Mouse (Mus musculus) heart, embryonic 10.5 days (tissue): ENCODE measurements at regions not wholly inside any gene's neighbourhood (a gene's known extent, or its start where the extent isn't known, plus 50 kb on each side); places are given as distances from the start of the nearest gene placed in this dataset.

ENCODE experiments used
- DNase-seq: peaks from one replicate; pipeline ENCODE4 v3.0.0-alpha.2; 2017; ENCODE audit warnings: low spot score
- H3K27ac ChIP-seq: fragments of 300-500 bp; sonication (generic); 2 replicates; pipeline ENCODE4 v1.5.1; 2016; ENCODE audit warnings: mild to moderate bottlenecking
- H3K27me3 ChIP-seq: fragments of 300-500 bp; sonication (generic); 2 replicates; pipeline ENCODE4 v1.6.1; 2016; ENCODE audit warnings: mild to moderate bottlenecking; ENCODE audit not compliant: poor library complexity, insufficient read depth, severe bottlenecking
- H3K36me3 ChIP-seq: fragments of 300-500 bp; sonication (generic); 2 replicates; pipeline ENCODE4 v1.6.1; 2016; ENCODE audit warnings: mild to moderate bottlenecking, moderate library complexity
- H3K4me1 ChIP-seq: fragments of 300-500 bp; sonication (generic); 2 replicates; pipeline ENCODE4 v1.6.1; 2016; ENCODE audit warnings: mild to moderate bottlenecking
- H3K4me3 ChIP-seq: fragments of 300-500 bp; sonication (generic); 2 replicates; pipeline ENCODE4 v1.5.1; 2016; ENCODE audit warnings: mild to moderate bottlenecking, moderate library complexity
- H3K9me3 ChIP-seq: fragments of 300-500 bp; sonication (generic); 2 replicates; pipeline ENCODE4 v1.6.1; 2016; ENCODE audit warnings: mild to moderate bottlenecking, moderate library complexity
- WGBS: fragments of 180-500 bp; shearing (Covaris S2); methylation state at CpG from one replicate; pipeline ENCODE4 v1.1.7; 2016; 5-methylcytosine and 5-hydroxymethylcytosine counted together

DNA sequence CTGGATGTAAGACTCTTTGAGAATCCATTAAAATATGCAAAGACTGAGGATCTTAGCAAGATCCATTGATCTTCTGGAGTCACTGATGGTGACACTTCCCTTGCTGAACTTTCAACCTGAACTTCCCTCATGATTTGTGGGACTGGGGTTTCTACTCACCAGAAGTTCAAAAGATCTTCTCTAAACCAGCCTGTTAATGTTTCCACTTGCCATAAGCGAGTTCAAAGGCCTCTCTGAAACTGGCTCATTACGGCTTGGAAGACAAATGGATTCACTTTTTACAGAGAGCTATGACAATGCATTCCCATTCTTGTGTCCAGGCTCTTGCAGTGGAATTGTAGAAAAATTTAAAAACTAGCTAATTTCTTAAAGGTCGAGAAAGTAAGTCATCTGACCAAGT is 102.6 kb downstream of the Plk2 start:
- Histone ChIP-seq H3K27ac (no peak overlapping the region), H3K4me1 (peaks cover 5% of the 10 kb centered on the region), H3K27me3 (no peaks in the 10 kb centered on the region), H3K4me3 (no peak overlapping the region), H3K36me3 (no peaks in the 10 kb centered on the region), H3K9me3 (no peaks in the 10 kb centered on the region)
- WGBS = 87% methylated on average over 3 of the region's 3 CpGs
- no peak for DNase-seq

DNA sequence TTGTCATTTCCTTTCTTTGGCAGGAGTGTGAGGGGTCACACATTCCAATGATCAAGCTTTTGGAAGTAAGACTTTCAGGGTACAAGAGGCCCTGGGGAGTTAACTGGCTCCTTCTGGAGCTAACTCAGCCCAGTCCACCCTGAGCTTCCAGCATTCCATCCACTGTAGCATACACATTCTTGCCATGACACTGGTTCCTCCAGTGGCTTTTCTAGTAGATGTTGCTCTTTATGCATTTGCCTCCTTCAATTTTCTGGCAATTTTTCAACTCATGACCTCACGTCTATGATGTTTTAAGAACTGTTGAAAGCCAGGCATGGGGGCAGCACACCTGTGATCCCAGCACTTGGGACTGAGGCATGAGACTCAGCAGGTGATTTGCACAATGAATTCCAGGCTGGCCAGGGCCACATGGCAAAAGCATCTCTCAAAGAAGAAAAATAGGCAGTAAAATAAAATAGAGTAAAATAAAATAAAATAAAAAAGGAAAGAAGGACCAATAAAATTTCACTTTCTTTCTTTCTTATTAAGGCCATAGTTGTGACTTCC is 113.0 kb downstream of the Plk2 start:
- WGBS = 73% methylated on average over 1 of the region's 1 CpGs
- no peaks in the 10 kb centered on the region for H3K4me1 ChIP-seq
- H3K27me3 ChIP-seq = no peaks in the 10 kb centered on the region
- no peaks in the 10 kb centered on the region for H3K36me3 ChIP-seq
- no peak overlapping the region for H3K4me3 ChIP-seq
- DNase-seq = no peak
- H3K9me3 ChIP-seq = 0 out of 2 replicates have a peak, but pooled peaks cover 5% of the 10 kb centered on the region
- no peak overlapping the region for H3K27ac ChIP-seq

DNA sequence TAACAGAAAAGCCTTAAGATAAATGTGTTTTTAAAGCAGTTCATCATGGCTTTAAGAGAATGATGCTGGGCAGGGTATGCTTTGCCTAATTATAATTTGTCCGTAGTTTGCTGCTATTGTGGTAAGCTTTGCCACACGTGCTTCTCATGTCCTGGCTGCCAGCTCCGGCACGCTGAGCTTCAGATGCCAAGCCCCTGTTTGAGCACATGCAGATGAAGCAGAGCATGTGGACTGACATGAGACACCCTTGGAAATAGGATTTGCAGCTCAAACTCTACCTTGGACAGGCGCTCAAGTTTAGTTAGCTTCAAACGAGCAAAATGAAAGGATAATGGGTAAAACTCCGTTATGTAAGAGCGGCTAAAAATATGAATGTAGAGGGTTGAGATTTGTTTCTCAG is 123.1 kb downstream of the Plk2 start:
- Histone ChIP-seq H3K4me3 (no peak overlapping the region), H3K27ac (no peak overlapping the region), H3K9me3 (no peaks in the 10 kb centered on the region), H3K4me1 (no peaks in the 10 kb centered on the region; the same call in 1 of the 2 replicates), H3K27me3 (no peaks in the 10 kb centered on the region), H3K36me3 (no peaks in the 10 kb centered on the region)
- 91% methylated on average over 8 of the region's 8 CpGs for WGBS
- no peak for DNase-seq

DNA sequence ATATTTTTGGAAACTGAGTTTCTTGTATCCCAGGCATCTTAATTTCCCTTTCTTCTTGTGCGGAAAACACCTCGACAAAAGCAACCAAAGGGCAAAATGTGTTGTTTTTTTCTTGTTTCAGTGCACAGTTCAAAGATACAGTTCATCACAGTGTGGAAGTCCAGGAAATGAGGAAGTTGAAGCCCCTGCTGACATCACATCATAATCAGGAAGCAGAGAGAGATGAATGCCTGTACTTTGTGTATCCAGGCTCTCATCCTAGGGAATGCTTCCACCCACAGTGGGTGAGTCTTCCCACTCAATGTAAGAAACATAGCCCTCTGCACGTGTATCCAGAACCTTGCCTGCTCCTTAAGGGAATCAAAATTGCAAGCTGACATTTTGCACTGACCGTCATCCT is 128.1 kb downstream of the Plk2 start:
- Histone ChIP-seq H3K27ac (no peak overlapping the region), H3K36me3 (no peaks in the 10 kb centered on the region), H3K9me3 (no peaks in the 10 kb centered on the region), H3K4me1 (no peaks in the 10 kb centered on the region; the same call in 1 of the 2 replicates), H3K27me3 (no peaks in the 10 kb centered on the region), H3K4me3 (no peak overlapping the region)
- DNase-seq = no peak
- WGBS = 87% methylated on average over 4 of the region's 4 CpGs

DNA sequence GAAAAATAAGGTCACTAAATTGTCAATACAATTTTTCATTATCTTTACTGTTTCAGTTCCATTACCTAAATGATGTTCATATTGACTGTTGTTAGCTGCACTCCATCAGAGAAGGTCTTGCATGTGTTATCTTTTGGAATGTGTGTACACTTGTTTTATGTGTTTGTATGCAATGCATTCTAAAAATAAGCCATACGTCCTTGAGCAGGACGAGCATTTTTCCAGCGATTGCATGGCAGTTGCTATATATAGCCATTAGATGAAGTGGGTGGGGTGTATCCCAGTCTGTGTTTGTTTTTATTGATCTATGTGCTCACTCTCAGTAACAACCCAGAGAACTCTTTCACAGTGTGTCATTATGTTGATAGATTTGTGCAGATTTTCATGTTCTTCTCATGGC is 132.8 kb downstream of the Plk2 start:
- WGBS = 39% methylated on average over 3 of the region's 3 CpGs
- Histone ChIP-seq H3K9me3 (no peaks in the 10 kb centered on the region), H3K27me3 (no peaks in the 10 kb centered on the region), H3K4me1 (peaks cover 5% of the 10 kb centered on the region; the same call in 1 of the 2 replicates), H3K27ac (peak overlapping the region; percentile 56; the same call in 1 of the 2 replicates), H3K4me3 (no peak overlapping the region), H3K36me3 (no peaks in the 10 kb centered on the region)
- no peak for DNase-seq

DNA sequence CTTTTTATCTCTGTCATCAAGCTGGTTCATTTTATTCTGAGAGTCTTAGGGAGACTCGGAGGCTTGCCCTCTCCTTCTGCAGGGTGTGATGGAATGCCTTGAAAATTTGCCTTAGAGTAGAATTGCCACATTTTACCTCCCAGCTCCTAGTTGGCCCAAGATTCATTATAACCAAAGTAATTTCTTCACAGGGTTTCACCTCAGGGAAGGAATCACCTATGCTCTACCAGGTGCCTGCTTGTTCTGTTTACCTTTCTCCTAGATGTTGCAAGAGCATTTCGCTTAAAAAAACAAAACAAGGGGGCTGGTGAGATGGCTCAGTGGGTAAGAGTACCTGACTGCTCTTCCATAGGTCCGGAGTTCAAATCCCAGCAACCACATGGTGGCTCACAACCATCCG is 134.8 kb downstream of the Plk2 start:
- H3K27ac ChIP-seq = no peak overlapping the region
- WGBS = 90% methylated on average over 4 of the region's 4 CpGs
- H3K9me3 ChIP-seq = no peaks in the 10 kb centered on the region

DNA sequence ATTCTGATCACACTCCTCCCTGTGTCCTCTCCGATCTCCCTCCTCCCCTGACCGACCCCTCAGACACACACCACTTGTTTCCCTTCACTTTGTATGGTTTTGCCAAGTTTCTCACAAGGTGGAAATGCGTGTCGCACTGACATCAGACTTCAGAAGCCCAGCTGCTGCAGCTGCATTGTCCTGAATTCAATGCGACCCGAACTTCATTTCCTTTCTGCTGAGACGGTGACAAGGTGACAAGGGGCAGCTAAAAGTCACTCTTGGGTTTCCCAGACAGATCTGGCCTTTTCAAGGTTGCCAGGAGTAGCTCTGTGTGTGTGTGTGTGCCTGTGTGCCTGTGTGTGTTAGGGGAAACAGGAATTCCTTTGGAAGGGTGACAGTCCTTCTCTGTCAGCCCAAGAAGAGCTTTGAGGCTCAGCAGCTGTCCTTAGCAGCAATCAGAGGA is 139.5 kb downstream of the Plk2 start:
- no peaks in the 10 kb centered on the region for H3K27me3 ChIP-seq
- H3K9me3 ChIP-seq = no peaks in the 10 kb centered on the region
- H3K4me3 ChIP-seq = no peak overlapping the region
- H3K4me1 ChIP-seq = peaks cover 41% of the 10 kb centered on the region
- peak overlapping the region; percentile 84 for H3K27ac ChIP-seq
- H3K36me3 ChIP-seq = no peaks in the 10 kb centered on the region
- 30% methylated on average over 7 of the region's 7 CpGs for WGBS
- peak; percentile 82 for DNase-seq

More for the DNA sequence above, 134.8 kb downstream of the Plk2 start:
- DNase-seq = no peak
- Histone ChIP-seq H3K36me3 (no peaks in the 10 kb centered on the region), H3K27me3 (no peaks in the 10 kb centered on the region), H3K4me3 (no peak overlapping the region), H3K4me1 (peaks cover 12% of the 10 kb centered on the region)

DNA sequence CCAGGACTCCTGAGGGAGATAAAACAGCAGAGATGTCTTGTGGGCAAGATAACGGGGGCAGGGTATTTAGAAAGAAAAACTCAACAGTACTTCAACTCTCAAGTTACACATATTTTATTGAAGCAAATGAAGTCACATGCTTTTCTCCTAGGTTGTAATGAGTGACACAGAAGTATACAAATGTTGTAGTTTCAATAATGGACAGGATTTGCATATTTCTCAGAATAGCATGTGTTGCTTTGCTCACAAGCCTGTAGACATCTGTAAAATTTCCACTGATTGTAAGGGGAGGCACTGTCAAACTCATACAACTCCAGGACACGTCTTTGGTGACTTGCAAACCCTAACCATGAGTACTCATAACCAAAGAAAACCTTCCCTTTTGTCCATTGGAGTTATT is 140.9 kb downstream of the Plk2 start:
- H3K27me3 ChIP-seq = no peaks in the 10 kb centered on the region
- H3K27ac ChIP-seq = peak overlapping the region; percentile 17; the same call in 1 of the 2 replicates
- WGBS = 51% methylated on average over 2 of the region's 2 CpGs
- H3K36me3 ChIP-seq = no peaks in the 10 kb centered on the region
- DNase-seq = no peak
- H3K9me3 ChIP-seq = no peaks in the 10 kb centered on the region
- H3K4me3 ChIP-seq = no peak overlapping the region
- H3K4me1 ChIP-seq = peaks cover 41% of the 10 kb centered on the region

DNA sequence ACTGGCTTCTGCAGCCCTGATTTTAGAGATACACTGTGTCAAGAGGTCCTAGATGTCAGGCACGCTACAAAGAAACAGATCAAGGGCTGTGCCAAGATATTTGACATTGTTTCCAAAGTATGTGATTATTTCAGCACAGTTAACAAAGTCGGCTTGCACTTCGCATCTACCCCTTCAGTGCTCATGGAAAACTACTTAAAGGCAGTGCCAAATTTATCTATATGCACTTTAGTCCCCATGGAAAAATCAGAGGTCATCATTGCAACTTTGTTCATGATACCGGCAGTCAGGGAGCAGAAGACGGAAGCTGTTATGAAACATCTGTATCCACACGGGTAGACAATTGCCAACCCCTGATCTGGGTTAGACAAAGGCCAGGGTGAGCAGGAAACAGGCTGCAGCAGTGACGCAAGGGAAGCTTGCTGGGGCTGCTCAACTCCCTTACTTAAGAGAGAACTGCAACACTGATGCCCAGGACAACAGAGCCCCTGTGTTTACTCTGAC is 143.2 kb downstream of the Plk2 start:
- Histone ChIP-seq H3K36me3 (no peaks in the 10 kb centered on the region), H3K4me3 (no peak overlapping the region), H3K9me3 (no peaks in the 10 kb centered on the region), H3K4me1 (peaks cover 36% of the 10 kb centered on the region), H3K27ac (peak overlapping the region; percentile 70), H3K27me3 (no peaks in the 10 kb centered on the region)
- WGBS = 17% methylated on average over 7 of the region's 7 CpGs
- peak; percentile 78 for DNase-seq

DNA sequence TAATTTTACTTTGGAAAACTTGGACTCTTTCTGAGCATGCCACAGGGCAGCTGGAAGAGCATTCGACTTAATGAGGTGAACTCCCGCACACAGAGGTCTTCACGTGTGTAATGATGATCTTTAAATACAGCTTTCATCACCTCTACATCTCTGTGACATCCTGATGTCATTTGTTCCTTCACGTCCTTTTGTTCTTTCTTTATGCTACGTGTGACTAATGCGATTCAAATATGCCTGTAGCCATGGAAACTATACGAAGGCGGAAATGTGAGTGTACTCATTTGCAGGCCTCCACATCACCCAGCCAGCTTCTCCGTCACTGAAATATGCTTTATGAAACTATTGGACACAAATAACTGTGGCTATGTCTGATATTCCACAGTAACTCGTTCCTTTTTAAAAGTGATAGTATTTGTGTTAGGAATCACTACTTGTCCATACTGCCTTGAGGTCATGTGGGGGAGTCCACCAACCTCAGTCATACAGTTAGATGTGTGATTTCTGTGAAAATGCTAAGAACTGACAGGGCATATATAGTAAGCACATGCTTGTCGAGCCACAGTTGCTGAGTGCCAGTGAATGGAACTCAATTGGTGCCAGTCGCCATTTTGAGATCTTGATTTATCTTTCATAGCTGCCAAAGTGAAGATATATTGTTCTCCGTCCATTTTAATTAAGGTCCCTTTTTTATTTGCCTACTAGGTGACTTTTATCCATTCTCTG is 145.9 kb downstream of the Plk2 start:
- Histone ChIP-seq H3K4me3 (no peak overlapping the region), H3K27me3 (no peaks in the 10 kb centered on the region), H3K4me1 (peaks cover 22% of the 10 kb centered on the region), H3K36me3 (no peaks in the 10 kb centered on the region), H3K27ac (no peak overlapping the region; the same call in 1 of the 2 replicates), H3K9me3 (no peaks in the 10 kb centered on the region)
- DNase-seq = no peak
- 87% methylated on average over 13 of the region's 13 CpGs for WGBS

DNA sequence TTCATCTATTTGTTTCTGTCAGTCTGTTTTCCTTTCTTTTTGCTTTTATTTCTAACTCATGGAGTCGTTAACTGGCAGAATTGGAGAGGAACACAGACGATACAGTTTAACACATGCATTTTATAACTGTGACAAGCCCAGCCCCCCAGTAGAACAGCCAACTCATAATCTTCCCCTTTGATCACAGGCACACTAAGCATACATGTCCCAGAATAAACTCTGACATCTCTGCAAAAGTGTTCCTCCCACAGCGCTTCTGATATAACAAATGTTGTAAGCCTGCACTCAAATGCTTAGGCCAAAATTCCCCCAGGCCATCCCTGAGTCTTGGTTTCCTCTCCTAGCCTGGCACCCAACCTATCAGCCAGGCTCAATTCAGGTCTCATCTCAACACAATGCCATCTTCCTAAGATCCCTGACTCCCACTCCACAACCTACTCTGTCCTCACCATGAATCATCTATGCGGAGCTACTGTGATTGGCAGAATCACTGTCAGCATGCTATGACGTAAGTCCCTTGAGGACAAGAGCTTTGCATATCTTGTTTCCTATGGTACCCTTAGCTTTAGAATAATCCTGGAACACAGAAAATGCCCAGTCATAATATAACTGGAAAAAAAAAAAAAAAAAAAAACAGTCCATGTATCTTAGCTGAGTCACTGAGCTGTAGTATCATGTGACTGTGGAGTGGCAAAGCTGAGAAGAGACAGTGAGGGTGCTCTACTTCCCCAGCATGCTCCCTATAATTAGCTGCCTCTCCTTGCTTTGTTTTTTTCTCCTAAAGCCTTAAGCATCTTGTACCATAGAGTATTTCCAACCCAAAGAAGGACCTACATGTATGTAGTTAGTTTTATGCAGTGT is 146.7 kb downstream of the Plk2 start:
- Histone ChIP-seq H3K9me3 (no peaks in the 10 kb centered on the region), H3K27me3 (no peaks in the 10 kb centered on the region), H3K4me3 (no peak overlapping the region), H3K36me3 (no peaks in the 10 kb centered on the region), H3K4me1 (peaks cover 20% of the 10 kb centered on the region), H3K27ac (no peak overlapping the region)
- WGBS = 84% methylated on average over 5 of the region's 5 CpGs
- no peak for DNase-seq

DNA sequence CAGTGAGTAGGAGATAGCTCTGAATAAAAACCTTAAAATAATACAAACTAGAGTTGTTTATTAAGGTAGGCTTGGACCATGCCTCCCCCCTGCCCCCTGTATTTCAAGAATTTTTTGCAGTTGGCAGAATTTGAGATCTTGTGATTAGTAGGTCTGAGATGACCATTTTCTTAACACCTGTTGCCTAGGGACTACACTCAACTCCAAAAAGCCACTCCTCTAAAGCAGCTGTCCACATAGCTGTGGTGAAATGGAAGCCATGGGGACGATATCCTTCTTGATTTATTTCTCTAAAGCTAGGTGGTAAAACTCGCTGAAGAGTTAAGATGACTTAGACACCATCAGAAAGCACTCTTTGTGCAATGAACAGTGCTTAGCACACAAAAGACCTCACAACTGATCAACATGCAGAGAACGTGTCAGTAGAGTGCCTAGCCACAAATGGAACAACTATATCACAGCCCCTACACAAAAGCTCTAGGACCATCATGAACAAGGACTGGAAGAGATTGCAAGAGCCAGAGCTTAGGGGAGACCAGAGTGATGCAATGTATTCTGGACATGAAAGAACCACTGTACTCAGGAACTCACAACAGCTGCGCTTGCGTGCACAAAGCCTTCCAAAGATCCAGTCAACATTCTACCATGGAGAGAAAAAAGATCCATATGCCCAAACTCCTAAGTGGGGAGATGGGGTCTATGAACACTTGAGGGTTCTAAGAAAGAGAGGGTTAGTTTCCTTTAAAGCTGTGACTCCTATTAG is 147.6 kb downstream of the Plk2 start:
- no peak overlapping the region for H3K4me3 ChIP-seq
- DNase-seq = no peak
- 86% methylated on average over 5 of the region's 5 CpGs for WGBS

More for the DNA sequence above, 147.6 kb downstream of the Plk2 start:
- Histone ChIP-seq H3K9me3 (no peaks in the 10 kb centered on the region), H3K36me3 (no peaks in the 10 kb centered on the region), H3K27ac (no peak overlapping the region), H3K4me1 (peaks cover 16% of the 10 kb centered on the region), H3K27me3 (no peaks in the 10 kb centered on the region)
